Mouse (Mus musculus) intestine, postnatal 0 days (tissue): ENCODE results near the gene Ctxn1. TPM values are rescaled to one million over a fixed set of nuclear protein-coding genes. Genes with fewer than 3 reads are reported as not detected.

Source experiments
- ATAC-seq: fragments of 200-750 bp; cut with Nextera tagmentation; 2 replicates; pipeline ENCODE4 v1.8.0; 2017; ENCODE audit warnings: mild to moderate bottlenecking, moderate TSS enrichment, moderate library complexity
- H3K27ac ChIP-seq: fragments of 300-500 bp; sonication (generic); 2 replicates; pipeline ENCODE4 v1.5.1; 2014; ENCODE audit warnings: mild to moderate bottlenecking, low read depth, low read length, moderate library complexity
- H3K27me3 ChIP-seq: fragments of 300-500 bp; sonication (generic); replicated peaks from 2 replicates; pipeline ENCODE4 v1.6.1; 2014; ENCODE audit warnings: low read length, mixed read lengths; ENCODE audit not compliant: control insufficient read depth, insufficient read depth
- H3K36me3 ChIP-seq: fragments of 300-500 bp; sonication (generic); 2 replicates; pipeline ENCODE4 v1.6.1; 2014; ENCODE audit warnings: mild to moderate bottlenecking, moderate library complexity; ENCODE audit not compliant: control insufficient read depth, insufficient read depth
- H3K4me1 ChIP-seq: fragments of 300-500 bp; sonication (generic); replicated peaks from 2 replicates; pipeline ENCODE4 v1.6.1; 2014; ENCODE audit warnings: antibody characterized with exemption, low read length, mixed read lengths; ENCODE audit not compliant: control insufficient read depth, insufficient read depth
- H3K4me2 ChIP-seq: fragments of 300-500 bp; sonication (generic); replicated peaks from 2 replicates; pipeline ENCODE4 v1.6.1; 2014; ENCODE audit warnings: low read depth, mild to moderate bottlenecking, moderate library complexity
- H3K4me3 ChIP-seq: fragments of 300-500 bp; sonication (generic); 2 replicates; pipeline ENCODE4 v1.5.1; 2014; ENCODE audit warnings: low read depth, low read length
- H3K9ac ChIP-seq: fragments of 300-500 bp; sonication (generic); 2 replicates; pipeline ENCODE4 v1.6.1; 2014; ENCODE audit warnings: mild to moderate bottlenecking, low read depth, low read length
- H3K9me3 ChIP-seq: fragments of 300-500 bp; sonication (generic); 2 replicates; pipeline ENCODE4 v1.6.1; 2016; ENCODE audit warnings: mixed run types; ENCODE audit not compliant: control insufficient read depth
- CTCF ChIP-seq: sonication (generic); IDR thresholded peaks from 2 replicates; pipeline ENCODE4 v1.5.1; 2016; ENCODE audit warnings: low read depth, mild to moderate bottlenecking, control low read depth, antibody characterized with exemption, moderate library complexity
- WGBS: fragments of 180-500 bp; shearing (Covaris S2); extraction: QIAGEN DNeasy Blood & Tissue Kit; methylation state at CpG from one replicate; pipeline ENCODE4 v1.1.7; 2014; 5-methylcytosine and 5-hydroxymethylcytosine counted together
- polyA plus RNA-seq: library from polyadenylated mRNA; unstranded; fragments of >200 nt; fragmentation: Nextera tagmentation; extraction: Ambion mirVana; gene quantifications from 2 replicates; pipeline ENCODE4 v1.2.1, GENCODE M21; 2015

Ctxn1 gene
- polyA plus RNA-seq: 27.4 and 29.4 TPM in 2 replicates

DNA sequence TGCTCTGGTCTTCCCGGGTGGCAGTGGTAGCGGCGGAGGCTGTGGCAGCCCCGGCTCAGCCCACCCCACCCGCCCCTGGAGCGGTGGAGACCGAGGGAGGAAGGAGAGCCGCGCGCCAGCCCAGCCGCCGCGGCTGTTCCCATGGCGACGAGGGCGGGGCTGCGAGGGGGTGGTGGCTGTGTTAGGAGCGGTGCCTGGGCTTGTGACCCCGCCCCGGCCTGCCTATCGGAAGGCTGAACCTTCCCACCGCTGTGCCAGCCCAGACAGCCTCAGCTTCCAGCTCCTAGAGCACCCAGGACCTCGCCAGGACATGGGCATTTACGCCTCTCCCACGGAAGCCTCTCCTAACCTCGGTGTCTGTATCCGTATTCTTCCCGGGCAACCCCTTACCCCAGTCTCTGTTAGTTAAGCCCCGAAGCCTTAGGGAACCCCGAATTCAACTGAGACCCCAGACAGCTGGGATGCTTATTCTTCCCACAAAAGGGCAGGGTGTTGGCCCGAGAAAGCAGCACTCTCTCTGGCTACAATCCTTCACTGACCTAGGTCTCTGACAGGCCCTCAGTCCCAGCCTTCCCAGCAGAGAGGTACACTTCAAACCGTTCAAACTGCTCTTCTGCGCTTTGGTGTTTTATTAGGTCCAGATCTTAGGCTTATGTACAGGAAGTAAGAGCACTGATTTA is at the start of gene Ctxn1:
Gene Ctxn1, minus strand, starts transcription at position 150 of the 680 bp plus-strand sequence.
- no peaks in the 10 kb centered on the region for H3K27me3 ChIP-seq
- 7% methylated on average over 31 of the region's 33 CpGs for WGBS
- peak within 1 kb of the TSS; percentile 63 for H3K4me3 ChIP-seq
- peaks cover 59% of the 10 kb centered on the region for H3K36me3 ChIP-seq
- ATAC-seq: peak; percentile 86
- H3K4me1 ChIP-seq: no peaks in the 10 kb centered on the region
- peak within 1 kb of the TSS; percentile 41; the same call in 1 of the 2 replicates for H3K27ac ChIP-seq
- peak within 1 kb of the TSS; percentile 34 for H3K9ac ChIP-seq
- no peaks in the 10 kb centered on the region for H3K9me3 ChIP-seq
- peak within 1 kb of the TSS; percentile 98 for H3K4me2 ChIP-seq
- no peak for TF ChIP-seq CTCF

- WGBS: 78% methylated on average over 2 of the region's 2 CpGs
Observed at GRCm38 (mm10) chr8:4305838-4306237, 46.8 kb upstream of the Ctxn1 start.

DNA sequence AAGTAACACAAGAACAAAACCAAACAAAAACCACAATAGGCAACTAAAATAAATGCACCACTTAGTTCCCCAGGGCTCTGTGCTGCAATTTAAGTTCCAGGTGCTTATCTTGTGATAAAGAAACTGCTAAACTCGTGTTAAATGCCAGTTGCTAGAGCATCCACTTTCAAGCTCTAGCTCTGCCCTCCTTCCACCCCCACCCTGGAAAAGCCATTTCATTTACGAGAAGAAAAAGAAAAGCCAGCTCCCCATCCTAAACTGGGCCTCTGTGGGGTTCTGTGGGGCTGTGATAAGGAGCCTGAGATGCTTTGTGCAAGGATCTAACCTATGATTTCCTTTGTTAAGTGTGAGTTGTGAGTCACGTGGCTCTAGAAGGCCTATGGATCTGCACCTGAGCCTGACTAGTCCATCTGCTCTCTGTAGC is 45.1 kb upstream of the Ctxn1 start:
- Histone ChIP-seq H3K27me3 (no peaks in the 10 kb centered on the region), H3K9me3 (no peaks in the 10 kb centered on the region), H3K27ac (no peak overlapping the region), H3K9ac (no peak overlapping the region), H3K4me1 (no peaks in the 10 kb centered on the region), H3K36me3 (peaks cover 78% of the 10 kb centered on the region), H3K4me2 (no peak overlapping the region), H3K4me3 (no peak overlapping the region)
- TF ChIP-seq CTCF: no peak
- 66% methylated on average over 3 of the region's 3 CpGs for WGBS
- ATAC-seq: no peak

More at GRCm38 (mm10) chr8:4305838-4306237, 46.8 kb upstream of the Ctxn1 start:
- Histone ChIP-seq H3K9me3 (no peaks in the 10 kb centered on the region), H3K4me1 (no peaks in the 10 kb centered on the region), H3K4me2 (no peak overlapping the region), H3K36me3 (peaks cover 77% of the 10 kb centered on the region), H3K27ac (no peak overlapping the region), H3K4me3 (no peak overlapping the region), H3K9ac (no peak overlapping the region), H3K27me3 (no peaks in the 10 kb centered on the region)
- no peak for ATAC-seq
- no peak for TF ChIP-seq CTCF

DNA sequence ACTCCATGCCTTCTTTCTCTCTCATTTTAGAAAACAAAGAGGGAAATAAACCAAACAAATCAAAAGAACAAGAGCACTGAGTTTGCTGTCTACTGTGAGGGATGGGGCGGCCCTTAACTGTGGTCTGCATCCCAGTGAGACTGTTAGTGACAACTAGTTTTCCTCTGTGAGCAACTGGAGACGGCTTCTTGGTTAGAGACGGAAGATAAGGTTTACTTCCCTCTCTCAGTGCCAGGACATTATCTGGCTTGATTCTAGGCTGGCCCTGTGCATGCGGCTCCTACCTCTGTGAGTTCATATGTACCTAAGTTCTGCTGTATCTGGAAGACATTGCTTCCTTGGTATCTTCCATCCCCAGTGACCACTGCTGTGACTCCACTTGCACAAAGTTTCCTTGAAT is 38.7 kb upstream of the Ctxn1 start:
- Histone ChIP-seq H3K36me3 (peaks cover 88% of the 10 kb centered on the region), H3K4me2 (no peak overlapping the region), H3K9ac (no peak overlapping the region), H3K4me1 (no peaks in the 10 kb centered on the region), H3K9me3 (no peaks in the 10 kb centered on the region), H3K27me3 (no peaks in the 10 kb centered on the region), H3K27ac (no peak overlapping the region), H3K4me3 (no peak overlapping the region)
- WGBS: 90% methylated on average over 4 of the region's 4 CpGs
- no peak for ATAC-seq
- TF ChIP-seq CTCF: no peak

DNA sequence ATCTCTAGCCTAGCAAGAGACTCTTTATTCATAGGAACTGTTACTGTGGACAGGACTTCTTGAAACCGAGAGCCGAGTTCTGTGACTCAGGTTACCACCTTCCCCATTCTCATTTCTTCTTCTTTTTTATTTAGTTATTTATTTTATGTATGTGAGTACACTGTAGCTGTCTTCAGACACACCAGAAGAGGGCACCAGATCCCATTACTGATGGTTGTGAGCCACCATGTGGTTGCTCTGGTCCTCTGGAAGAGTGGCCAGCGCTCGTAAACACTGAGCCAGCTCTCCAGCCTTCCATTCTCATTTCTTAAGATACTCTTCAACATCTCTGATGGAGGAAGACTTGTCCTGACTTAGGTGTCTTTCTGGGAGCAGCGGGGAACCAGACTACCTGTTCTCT is 33.7 kb upstream of the Ctxn1 start:
- peak; percentile 43; the same call in 1 of the 2 replicates for TF ChIP-seq CTCF
- no peaks in the 10 kb centered on the region for H3K9me3 ChIP-seq
- H3K4me3 ChIP-seq: no peak overlapping the region
- 86% methylated on average over 5 of the region's 5 CpGs for WGBS
- H3K27ac ChIP-seq: no peak overlapping the region
- no peak overlapping the region for H3K4me2 ChIP-seq
- H3K9ac ChIP-seq: no peak overlapping the region
- no peaks in the 10 kb centered on the region for H3K27me3 ChIP-seq
- no peaks in the 10 kb centered on the region for H3K4me1 ChIP-seq
- no peak for ATAC-seq
- H3K36me3 ChIP-seq: peaks cover 74% of the 10 kb centered on the region

- Histone ChIP-seq H3K27ac (no peak overlapping the region), H3K4me3 (peak overlapping the region; percentile 89), H3K4me1 (no peaks in the 10 kb centered on the region; the same call in 1 of the 2 replicates), H3K9ac (peak overlapping the region; percentile 89), H3K9me3 (no peaks in the 10 kb centered on the region), H3K27me3 (no peaks in the 10 kb centered on the region), H3K4me2 (peak overlapping the region; percentile 87), H3K36me3 (peaks cover 19% of the 10 kb centered on the region)
- 25% methylated on average over 9 of the region's 9 CpGs for WGBS
- TF ChIP-seq CTCF: no peak
- ATAC-seq: 0 out of 2 replicates have a peak, but pooled peaks have one; percentile 1
Observed at GRCm38 (mm10) chr8:4276111-4276465, 17.0 kb upstream of the Ctxn1 start.
